Mouse (Mus musculus) c-Kit-positive CD71-positive TER-119-negative erythroid progenitor cells, embryonic 14.5 days (primary cell): Measurements from ENCODE around the gene Rasl2-9.
"Not testable (repeated sequence)": the region's sequence is repeated elsewhere in the genome, so short reads cannot be mapped to it uniquely, and the experiment has no call there.

Experiments used
- DNase-seq: peaks from one replicate; pipeline ENCODE4 v3.0.0-alpha.2; 2013; ENCODE audit warnings: low read depth

Gene Rasl2-9

DNA sequence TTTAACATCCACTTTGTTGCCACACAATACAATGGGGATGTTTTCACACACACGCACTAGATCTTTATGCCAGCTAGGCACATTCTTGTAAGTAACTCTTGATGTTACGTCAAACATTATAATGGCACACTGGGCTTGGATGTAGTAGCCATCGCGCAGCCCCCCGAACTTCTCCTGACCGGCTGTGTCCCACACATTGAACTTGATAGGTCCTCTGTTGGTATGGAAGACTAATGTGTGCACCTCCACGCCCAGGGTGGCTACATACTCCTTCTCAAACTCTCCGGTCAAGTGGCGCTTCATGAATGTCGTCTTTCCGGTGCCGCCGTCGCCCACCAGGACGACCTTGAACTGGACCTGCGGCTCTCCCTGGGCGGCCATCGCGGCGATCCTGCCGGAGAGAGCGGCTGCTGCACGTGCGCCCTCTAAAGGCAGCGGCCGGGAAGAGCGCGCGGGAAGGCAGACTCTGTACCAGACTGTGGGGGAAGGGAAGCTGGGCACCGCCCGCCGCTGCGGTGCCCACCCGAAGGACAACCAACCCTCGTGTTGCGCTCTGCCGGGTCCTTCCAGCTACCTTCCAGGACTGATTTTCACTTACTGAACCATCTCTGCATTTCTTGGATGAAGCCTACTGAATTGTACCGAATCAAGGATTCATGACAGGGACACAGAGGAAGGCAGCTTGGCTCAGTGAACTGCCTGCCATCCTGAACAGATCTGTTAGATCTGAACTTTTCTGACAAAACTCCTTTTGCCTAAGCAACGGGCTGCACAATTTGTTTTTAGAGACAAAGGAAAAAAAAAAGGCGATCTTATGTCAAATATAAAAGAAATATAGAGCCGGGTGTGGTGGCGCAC lies at the start of gene Rasl2-9:
Gene Rasl2-9, minus strand, starts transcription at position 402 of the 858 bp plus-strand sequence.
- DNase-seq = peak; percentile 30

DNA sequence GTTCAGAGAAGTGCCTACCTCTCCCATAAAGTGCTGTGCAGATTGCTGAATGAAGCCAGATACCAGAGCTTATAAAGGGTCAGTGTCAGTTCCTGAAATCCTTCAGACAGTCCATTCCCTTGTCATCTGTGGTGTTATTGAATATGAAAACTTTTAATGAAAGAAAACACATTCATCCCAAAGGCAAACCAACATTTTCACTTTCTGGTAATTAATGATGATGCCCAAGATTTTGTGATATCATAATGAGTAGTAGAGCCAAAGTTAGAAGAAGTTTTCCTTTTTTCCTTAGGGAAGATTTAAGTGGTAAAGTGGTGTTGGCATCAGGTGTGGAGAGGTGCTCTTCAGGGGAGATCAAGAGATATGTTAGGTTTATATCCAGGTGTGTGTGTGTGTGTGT lies 23.8 kb upstream of the Rasl2-9 start, which contains the start of gene Vmn1r55:
Gene Vmn1r55, minus strand, starts transcription at position 101 of the 400 bp plus-strand sequence.
- not testable (repeated sequence) for DNase-seq

- DNase-seq = no peak
Observed at GRCm38 (mm10) chr7:5125078-5125477, 672 bp downstream of the Rasl2-9 start.

GRCm38 (mm10) chr7:5116850-5117249 lies 8.9 kb downstream of the Rasl2-9 start, which contains the start of gene Rfpl4:
Rfpl4 (minus strand) TSS chr7:5116950.
- no peak for DNase-seq

DNA sequence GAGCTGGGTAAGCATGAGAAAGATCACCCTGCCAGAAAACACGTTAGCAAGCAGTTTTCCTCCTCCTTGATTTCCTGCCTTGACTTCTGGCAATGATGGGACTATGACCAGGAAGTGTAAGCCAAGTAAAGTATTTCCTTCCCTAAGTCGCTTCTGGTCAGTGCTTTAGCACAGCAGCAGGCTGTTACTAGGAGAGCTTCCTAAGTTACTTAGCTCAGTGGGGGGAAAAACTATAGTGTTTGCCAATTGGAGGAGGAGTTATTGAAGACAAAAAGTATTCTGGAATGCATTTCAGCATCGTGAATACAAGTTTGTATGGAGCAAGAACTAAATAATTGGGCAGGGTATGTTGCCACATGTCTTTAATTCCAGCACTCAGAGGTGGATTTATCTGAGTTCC lies 13.0 kb downstream of the Rasl2-9 start:
- DNase-seq = no peak

GRCm38 (mm10) chr7:5109301-5109700 lies 16.4 kb downstream of the Rasl2-9 start:
- no peak for DNase-seq

DNA sequence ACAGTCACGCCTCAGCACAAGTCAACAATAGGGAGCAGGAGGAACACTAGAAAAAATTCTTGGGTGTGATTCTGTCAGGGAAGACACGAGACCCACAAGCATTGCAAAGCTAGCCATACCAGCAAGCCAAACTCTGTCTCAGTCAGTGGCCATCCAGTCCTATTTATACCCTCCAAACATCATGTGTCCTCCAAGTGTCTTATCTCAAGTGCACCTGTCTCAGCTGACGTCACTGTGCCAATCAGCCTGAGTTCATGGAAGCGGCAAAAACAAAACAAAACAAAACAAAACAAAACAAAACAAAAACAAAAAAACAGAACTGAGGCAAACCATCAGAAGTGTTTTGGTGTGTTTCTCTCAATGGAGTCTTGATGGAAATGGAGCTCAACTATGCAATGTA lies 17.5 kb downstream of the Rasl2-9 start:
- DNase-seq = no peak

GRCm38 (mm10) chr7:5102564-5102963 lies 23.2 kb downstream of the Rasl2-9 start:
- no peak for DNase-seq

DNA sequence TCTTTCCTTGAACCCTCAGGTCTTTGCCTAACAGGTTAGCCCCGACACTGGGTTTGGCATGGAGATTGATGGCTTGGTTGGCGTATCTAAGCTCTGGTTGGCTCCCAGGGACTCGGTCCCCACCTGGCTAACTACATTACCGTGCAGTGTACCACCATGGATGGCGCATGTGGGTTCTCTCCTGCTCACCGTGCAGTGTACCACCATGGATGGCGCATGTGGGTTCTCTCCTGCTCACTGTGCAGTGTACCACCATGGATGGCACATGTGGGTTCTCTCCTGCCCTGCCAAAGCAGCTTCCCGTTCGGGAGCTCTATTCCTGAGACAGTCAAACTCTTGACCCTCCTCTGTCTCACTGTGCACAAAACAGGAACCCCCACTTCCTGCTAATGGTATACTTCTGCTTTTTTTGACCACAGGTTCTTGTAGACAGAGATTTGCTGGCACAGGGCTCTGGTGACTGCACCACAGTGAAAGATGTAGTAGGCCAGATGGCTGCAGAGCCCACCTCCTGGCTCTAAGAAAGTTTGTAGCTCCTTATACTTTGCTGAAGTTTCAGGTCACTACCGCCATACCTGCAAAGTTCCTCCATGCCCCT lies 24.6 kb downstream of the Rasl2-9 start:
- DNase-seq = no peak

GRCm38 (mm10) chr7:5099796-5100195 lies 26.0 kb downstream of the Rasl2-9 start:
- DNase-seq = no peak

- no peak for DNase-seq
Observed at GRCm38 (mm10) chr7:5098769-5099168, 27.0 kb downstream of the Rasl2-9 start.

GRCm38 (mm10) chr7:5092831-5093510 lies 32.8 kb downstream of the Rasl2-9 start:
- no peak for DNase-seq

GRCm38 (mm10) chr7:5092381-5092780 lies 33.4 kb downstream of the Rasl2-9 start:
- no peak for DNase-seq

- no peak for DNase-seq
Observed at GRCm38 (mm10) chr7:5091008-5091728, 34.6 kb downstream of the Rasl2-9 start.

GRCm38 (mm10) chr7:5089853-5090252 lies 35.9 kb downstream of the Rasl2-9 start:
- DNase-seq = no peak

- DNase-seq = no peak
Observed at GRCm38 (mm10) chr7:5087886-5088285, 37.9 kb downstream of the Rasl2-9 start.

GRCm38 (mm10) chr7:5086921-5087440 lies 38.8 kb downstream of the Rasl2-9 start:
- DNase-seq = no peak

DNA sequence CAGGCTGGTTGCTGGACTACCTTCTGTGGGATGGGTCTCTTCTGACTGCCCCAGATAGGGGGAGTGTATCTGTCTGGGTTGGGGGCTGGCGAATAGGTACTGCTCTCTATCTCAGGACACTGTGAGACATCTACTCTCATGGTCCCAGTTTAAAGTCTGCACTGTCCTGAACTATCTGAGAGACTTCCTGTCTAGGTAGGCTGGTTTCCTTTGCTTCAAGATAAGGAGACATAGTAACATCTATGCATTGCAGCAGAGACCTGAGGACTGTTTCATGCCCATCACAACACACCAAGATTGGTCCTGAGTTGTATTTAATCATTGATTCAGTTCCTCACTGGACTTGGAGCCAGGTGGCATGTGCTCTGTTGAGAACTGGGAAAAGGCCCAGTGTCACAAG lies 40.2 kb downstream of the Rasl2-9 start:
- DNase-seq = no peak

GRCm38 (mm10) chr7:5083325-5084105 lies 42.2 kb downstream of the Rasl2-9 start:
- DNase-seq = no peak

GRCm38 (mm10) chr7:5081939-5082338 lies 43.8 kb downstream of the Rasl2-9 start:
- no peak for DNase-seq

DNA sequence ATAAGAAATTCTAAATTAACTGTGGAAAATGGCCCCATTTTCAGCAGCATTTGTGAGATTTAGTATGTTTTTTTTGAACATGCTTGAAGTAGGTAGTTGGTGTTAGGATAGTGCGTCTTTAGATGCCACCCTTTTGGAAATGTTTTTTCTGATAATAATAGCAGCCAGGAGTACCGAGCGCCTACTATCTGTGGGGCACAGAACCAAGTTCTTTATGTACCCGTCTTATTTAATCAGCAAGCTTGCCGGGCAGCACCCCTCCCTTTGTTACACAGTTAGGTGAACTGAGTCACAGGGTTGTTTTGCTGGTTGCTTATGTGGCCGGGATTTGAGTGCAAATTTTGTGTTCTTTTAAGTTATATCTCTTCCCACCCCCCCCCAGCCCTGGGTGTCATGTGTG lies 44.5 kb downstream of the Rasl2-9 start:
- peak; percentile 71 for DNase-seq
